Mouse (Mus musculus) embryonic fibroblast, embryonic 13.5 days (primary cell): ENCODE measurements at regions not wholly inside any gene's neighbourhood (a gene's known extent, or its start where the extent isn't known, plus 50 kb on each side); places are given as distances from the start of the nearest gene placed in this dataset.

Source experiments
- H3K27ac ChIP-seq: 2 replicates; pipeline ENCODE4 v1.5.1; 2012; ENCODE audit warnings: low read length, control low read depth, inconsistent platforms; ENCODE audit not compliant: insufficient read depth
- H3K4me1 ChIP-seq: 2 replicates; pipeline ENCODE4 v1.6.1; 2011; ENCODE audit warnings: low read length; ENCODE audit not compliant: control insufficient read depth, insufficient read depth
- H3K4me3 ChIP-seq: 2 replicates; pipeline ENCODE4 v1.5.1; 2011; ENCODE audit warnings: mild to moderate bottlenecking, control low read depth, low read length; ENCODE audit not compliant: insufficient read depth
- CTCF ChIP-seq: IDR thresholded peaks from 2 replicates; pipeline ENCODE4 v1.5.1; 2011; ENCODE audit warnings: mild to moderate bottlenecking, control low read depth, low read length, moderate library complexity, borderline replicate concordance; ENCODE audit not compliant: insufficient read depth
- POLR2A ChIP-seq: IDR thresholded peaks from 2 replicates; pipeline ENCODE4 v1.6.1; 2011; ENCODE audit warnings: low read depth, mild to moderate bottlenecking, control low read depth, low read length, moderate library complexity

DNA sequence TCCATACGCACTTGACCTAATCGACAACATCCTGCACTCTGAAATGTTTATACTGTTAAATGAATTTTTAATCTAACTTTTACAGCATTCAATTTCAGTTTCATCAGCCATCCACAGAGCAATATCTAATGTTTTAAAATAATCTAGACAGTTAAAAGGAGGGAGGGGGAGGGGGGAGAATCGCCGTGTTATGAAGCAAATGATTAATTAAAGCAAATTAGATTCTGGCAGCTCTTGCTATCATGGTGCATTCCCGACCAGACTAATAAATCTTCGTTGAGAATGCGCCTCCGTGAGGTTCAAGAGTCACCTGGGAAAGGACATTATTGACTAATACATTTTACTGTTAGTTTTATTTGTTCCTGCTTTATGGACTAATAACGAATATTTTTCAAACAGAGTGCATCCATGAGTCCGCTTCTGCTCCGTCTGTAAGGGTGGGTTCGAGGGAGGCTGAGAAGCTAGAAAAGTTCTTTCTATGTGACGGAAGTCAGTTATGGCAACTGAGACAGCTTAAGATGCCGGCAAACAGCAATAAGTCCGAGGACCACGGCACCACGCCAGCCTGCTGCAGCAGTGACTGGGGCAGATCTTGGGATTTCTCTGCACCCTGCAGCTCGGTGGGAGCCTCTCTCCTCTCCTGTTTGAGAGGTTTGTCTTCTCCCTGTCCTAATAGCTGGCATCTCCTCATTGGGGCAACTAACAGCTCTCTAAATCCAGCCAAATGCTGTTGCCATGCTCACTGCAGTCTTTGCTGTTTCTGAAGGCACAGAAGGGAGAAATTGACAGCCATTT lies 347.4 kb upstream of the G2e3 start:
- Histone ChIP-seq H3K4me3 (no peak overlapping the region), H3K4me1 (no peaks in the 10 kb centered on the region), H3K27ac (no peak overlapping the region)
- no peak for TF ChIP-seq POLR2A
- no peak for TF ChIP-seq CTCF

DNA sequence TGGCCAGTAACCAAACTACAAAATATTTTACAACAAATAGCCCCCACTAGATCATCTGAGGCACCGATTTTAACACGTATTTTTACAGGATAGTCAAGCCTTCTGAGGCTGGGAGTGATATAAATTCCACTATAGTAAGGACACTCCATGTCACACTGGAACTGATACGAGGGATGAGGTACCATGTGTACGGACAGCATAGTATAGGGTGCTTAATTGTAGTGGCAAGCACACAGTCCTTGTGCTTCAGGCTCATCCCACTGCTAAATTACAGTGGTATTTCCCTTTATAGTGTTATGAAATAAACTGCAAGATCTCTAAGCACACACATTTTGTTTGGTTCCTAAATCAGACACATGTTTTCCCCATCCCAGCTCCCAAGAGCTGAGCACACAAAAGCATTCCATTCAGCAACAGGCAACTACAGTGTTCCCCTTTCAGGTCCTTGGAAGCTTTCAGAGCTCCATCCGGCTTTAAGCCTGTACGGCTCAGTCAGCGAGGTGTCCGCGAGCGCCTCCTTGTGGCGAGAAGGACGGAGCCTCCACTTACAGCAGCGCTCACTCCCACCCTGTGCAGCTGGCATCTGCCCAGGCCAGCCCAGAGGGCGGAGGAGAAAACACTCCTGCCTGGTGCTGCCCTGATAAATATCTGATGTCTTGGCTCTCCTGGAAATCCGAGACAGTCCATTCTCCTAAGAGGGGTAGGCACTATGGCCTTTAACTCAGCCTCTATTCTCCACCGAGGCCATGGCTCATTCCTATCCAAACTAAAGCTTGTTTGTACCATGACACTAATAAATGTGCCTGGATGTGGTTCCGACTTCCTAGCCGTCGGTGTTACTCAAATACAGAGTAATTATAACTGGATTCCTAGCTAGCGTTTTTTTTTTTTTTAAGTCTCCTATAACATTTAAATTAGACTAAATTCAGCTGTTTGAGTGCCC lies 348.3 kb upstream of the G2e3 start:
- TF ChIP-seq CTCF (peak; percentile 84), POLR2A (no peak)
- H3K27ac ChIP-seq: no peak overlapping the region
- H3K4me1 ChIP-seq: no peaks in the 10 kb centered on the region
- no peak overlapping the region for H3K4me3 ChIP-seq

DNA sequence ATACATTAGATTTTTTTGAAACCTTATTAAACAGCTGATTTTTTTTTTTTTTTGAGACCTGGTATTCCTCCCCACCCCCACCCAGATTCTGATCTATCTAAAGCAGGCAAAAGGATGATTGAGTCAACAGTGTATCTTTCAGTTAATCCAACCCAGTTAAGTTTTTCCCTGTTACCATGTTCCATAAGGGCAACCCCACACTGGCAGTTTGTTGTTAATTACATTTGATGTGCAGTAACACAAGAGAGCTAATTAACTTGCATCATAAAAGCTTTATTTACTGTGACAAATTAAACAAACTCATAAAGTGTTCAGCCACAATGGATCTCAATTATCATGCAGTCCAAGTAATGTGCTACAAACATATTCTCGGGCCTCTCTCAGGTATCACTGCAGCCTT lies 346.8 kb upstream of the Prkd1 start:
- Histone ChIP-seq H3K27ac (no peak overlapping the region), H3K4me1 (no peaks in the 10 kb centered on the region), H3K4me3 (no peak overlapping the region)
- no peak for TF ChIP-seq CTCF
- TF ChIP-seq POLR2A: no peak

DNA sequence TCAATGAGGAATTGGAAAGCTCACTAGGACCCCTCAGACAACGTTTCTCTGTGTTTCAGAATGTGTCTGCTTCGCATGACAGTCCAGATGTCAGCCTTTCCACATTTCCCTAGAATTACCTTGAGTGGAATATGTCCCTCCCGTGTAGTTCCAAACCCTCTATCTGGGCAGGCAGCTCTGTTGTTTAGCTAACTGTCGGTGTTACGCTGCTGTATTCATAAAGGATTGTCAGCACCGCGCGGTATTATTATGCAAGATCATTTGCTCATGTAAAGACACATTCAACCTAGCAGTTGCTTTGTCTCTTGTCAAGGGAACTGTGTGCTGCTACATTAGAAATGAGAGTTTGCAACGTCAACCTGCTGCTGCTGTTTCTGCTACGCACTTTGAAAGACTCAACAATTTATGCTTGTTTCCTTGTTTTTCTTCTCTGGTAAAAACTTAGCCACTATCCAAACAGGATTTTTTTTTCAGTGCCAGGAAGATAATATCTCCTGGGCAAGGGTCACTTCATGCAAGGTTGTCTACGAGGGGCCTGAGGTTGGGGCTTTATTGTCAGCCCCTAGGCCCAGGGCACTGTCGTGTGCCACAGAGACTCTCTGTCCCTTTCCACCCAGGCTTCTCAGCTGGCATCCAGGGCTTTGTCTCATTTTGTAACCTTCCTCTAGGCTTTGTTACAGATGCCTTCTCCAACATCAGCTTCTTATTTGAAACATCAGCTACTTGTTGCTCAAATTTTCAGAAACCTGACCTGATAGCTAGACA lies 340.8 kb upstream of the Prkd1 start:
- no peaks in the 10 kb centered on the region for H3K4me1 ChIP-seq
- TF ChIP-seq CTCF (no peak), POLR2A (no peak)
- no peak overlapping the region for H3K4me3 ChIP-seq
- no peak overlapping the region for H3K27ac ChIP-seq

DNA sequence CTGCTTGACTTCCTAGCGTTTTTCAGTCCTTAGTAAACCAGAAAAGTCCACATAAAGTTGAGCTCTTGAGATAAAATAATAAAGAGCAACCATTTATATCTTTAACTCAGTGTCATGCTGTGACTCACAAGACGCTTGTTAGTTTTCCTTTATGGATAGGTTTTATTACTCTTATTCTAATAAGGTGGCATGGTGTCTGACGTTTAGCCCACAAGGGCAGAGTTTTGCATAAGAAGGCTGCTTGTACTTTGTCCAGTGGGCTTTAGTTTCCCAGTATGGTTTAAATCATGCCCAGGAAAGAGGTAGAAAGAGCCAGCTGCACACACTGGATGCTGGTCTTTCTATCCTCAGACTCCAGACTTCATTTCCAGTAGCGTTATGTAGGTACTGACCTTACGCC lies 332.4 kb upstream of the Prkd1 start:
- no peaks in the 10 kb centered on the region for H3K4me1 ChIP-seq
- TF ChIP-seq CTCF: no peak
- no peak for TF ChIP-seq POLR2A
- no peak overlapping the region for H3K27ac ChIP-seq
- H3K4me3 ChIP-seq: no peak overlapping the region

DNA sequence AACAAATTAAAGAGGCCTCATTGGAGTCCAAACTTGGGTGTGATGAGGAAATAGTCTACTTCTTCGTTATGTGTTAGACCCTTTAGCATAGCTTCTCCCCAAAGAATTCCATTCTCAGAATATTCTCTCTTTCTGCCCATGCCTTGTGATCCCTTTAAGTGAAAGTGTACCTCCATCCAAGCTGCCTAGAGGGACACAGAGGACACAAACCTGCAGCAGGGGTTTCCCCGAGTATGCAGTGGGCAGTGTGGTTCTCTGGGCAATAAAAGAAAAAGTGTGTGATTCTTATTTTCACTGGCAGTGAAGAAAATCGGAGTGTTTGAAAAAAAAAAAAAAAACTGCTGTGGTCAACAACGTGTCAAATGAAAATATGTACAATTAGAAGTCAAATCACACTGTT lies 331.9 kb upstream of the Prkd1 start:
- Histone ChIP-seq H3K27ac (no peak overlapping the region), H3K4me3 (no peak overlapping the region), H3K4me1 (no peaks in the 10 kb centered on the region)
- TF ChIP-seq POLR2A (no peak), CTCF (no peak)

DNA sequence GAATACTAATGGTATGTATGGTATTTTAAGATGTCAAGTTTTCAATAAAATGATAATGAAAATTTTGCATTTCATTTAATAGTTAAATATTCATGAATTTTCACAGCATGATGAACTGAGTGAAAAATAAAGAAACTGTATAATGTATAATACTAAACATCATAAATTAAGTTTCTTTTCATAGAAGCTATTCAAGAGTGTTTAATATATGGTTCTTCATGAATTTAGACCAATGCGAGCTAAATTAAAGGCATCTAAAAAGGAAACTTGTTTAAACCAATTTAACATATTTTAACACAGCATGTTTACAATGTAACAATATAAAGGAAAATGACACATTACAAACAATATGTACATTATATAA lies 321.8 kb upstream of the Prkd1 start:
- TF ChIP-seq POLR2A: no peak
- TF ChIP-seq CTCF: no peak
- Histone ChIP-seq H3K4me1 (no peaks in the 10 kb centered on the region), H3K4me3 (no peak overlapping the region), H3K27ac (no peak overlapping the region)

DNA sequence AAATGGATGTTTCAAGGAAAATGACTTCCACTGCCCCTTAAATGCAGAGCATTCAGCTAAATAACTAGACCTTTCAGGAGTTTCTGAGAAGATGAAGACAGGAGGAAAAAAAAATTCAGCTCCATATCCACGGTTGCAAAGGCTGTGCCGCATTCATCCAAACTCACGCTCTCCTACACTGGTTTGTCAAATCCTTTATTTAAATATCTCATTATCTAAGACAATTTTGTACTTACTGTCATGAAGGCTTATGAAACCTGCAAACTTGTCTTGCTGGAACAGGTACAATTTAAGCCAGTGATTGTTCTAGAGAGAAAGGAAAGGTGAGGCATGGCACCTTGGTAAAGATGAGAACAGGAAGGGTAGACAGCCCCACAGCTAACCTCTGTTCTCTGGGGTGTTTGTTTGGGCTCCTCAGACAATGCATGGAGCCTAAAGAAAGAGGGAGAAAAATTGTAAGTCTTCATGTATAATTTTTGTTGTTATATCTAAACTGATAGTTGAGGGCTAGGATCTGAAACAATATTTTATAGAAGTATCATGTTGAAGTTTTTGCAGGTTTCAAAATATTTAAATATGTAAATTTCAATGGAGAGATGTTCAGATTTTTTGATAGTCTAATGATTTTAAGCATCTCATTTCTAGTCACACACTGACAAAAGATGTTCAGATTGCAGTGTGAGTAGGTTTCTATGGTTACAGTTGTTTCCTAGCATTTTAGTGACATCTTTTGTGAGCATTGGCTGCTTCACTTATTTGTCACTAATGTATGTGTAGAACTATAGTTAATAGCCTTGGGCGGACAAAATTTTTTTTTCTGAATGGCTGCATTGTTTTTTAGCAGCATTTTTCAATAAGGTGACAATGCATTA lies 321.2 kb upstream of the Prkd1 start:
- H3K27ac ChIP-seq: no peak overlapping the region
- H3K4me1 ChIP-seq: no peaks in the 10 kb centered on the region
- H3K4me3 ChIP-seq: no peak overlapping the region
- TF ChIP-seq POLR2A (no peak), CTCF (no peak)

DNA sequence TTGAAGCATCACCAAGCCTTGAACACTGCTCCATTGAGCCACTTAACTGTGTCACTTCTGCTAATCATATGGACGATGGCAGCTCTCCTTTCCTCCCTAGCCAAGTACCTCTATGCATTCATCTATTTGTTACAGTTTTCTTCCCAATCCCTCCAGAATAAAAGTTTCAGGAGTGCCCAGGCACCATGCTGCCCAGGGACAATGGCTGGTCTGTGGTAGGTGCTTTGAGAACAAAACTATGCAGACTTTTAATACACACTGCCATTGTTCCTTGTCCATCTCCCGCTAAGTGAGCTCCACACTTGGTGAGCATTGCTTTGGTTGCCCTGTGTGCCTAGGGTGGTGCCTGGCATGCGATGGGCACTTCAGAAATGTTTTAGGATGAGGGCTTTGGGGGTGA lies 320.5 kb upstream of the Prkd1 start:
- H3K4me1 ChIP-seq: no peaks in the 10 kb centered on the region
- H3K27ac ChIP-seq: no peak overlapping the region
- TF ChIP-seq CTCF (no peak), POLR2A (no peak)
- H3K4me3 ChIP-seq: no peak overlapping the region
